Mouse (Mus musculus) bone marrow macrophage, adult 2 months (primary cell): ENCODE results near the gene Rpl29.

Experiments
- CTCF ChIP-seq: IDR thresholded peaks from 2 replicates; pipeline ENCODE4 v1.5.1; 2012; ENCODE audit warnings: low read depth, mild to moderate bottlenecking, low read length, moderate library complexity
- POLR2A ChIP-seq: IDR thresholded peaks from 2 replicates; pipeline ENCODE4 v1.6.1; 2012; ENCODE audit warnings: mild to moderate bottlenecking, low read depth, low read length, borderline replicate concordance

GRCm38 (mm10) chr9:106411729-106412128, 17.5 kb upstream of the Rpl29 start:
- TF ChIP-seq CTCF (no peak), POLR2A (no peak)
